Mouse (Mus musculus): ENCODE measurements around the gene Nav2. TPM values are rescaled to one million over a fixed set of nuclear protein-coding genes. Genes with fewer than 3 reads are reported as not detected.
A peak's percentile ranks its signal among the peaks of the same experiment; 100 is the strongest.

The Nav2 gene
- total and polyA plus RNA-seq, 3 experiments = 20.4 to 49.9 (median 34.4) TPM

GRCm38 (mm10) chr7:48876526-48876925 lies 32.0 kb upstream of the Nav2 start:
- H3K9ac ChIP-seq (ENCODE audit: low read depth, low read length) = no peak overlapping the region
- no peaks in the 10 kb centered on the region; the same call in 1 of the 2 replicates for H3K4me1 ChIP-seq (ENCODE audit: control insufficient read depth, insufficient read depth, low read length)
- H3K4me3 ChIP-seq = no peak overlapping the region
- no peaks in the 10 kb centered on the region for H3K27me3 ChIP-seq (ENCODE audit: control insufficient read depth, insufficient read depth, low read length)
- H3K79me2 ChIP-seq (replicated peaks; ENCODE audit: control insufficient read depth, insufficient read depth, low read length) = no peaks in the 10 kb centered on the region
- WGBS = 56% methylated on average over 4 of the region's 4 CpGs
- H3K36me3 ChIP-seq (ENCODE audit: control insufficient read depth, insufficient read depth, low read length) = no peaks in the 10 kb centered on the region
- DNase-seq = peak in 1 of 2 experiments; percentile 27
- H3K27ac ChIP-seq = 0 out of 2 replicates have a peak overlapping the region, but pooled peaks have one; percentile 36
- TF ChIP-seq EP300 (IDR thresholded peaks at IDR 0.05; ENCODE audit: insufficient read depth, low read depth, low read length) (no peak), CTCF (IDR thresholded peaks at IDR 0.05) (peak; percentile 96)
- intact Hi-C loops (cut with DNase I) = loop anchor here (1.0 to 5.0 kb wide), 3 partner anchors 30 to 64 kb away; no protein-coding TSS in a partner anchor

GRCm38 (mm10) chr7:48877786-48878390 lies 30.6 kb upstream of the Nav2 start:
- Histone ChIP-seq H3K4me1 (ENCODE audit: control insufficient read depth, insufficient read depth, low read length) (peaks cover 1% of the 10 kb centered on the region; the same call in 1 of the 2 replicates), H3K9ac (ENCODE audit: low read depth, low read length) (no peak overlapping the region), H3K27me3 (ENCODE audit: control insufficient read depth, insufficient read depth, low read length) (no peaks in the 10 kb centered on the region; the same call in 1 of the 2 replicates), H3K27ac (no peak overlapping the region), H3K79me2 (replicated peaks; ENCODE audit: control insufficient read depth, insufficient read depth, low read length) (no peaks in the 10 kb centered on the region), H3K36me3 (ENCODE audit: control insufficient read depth, insufficient read depth, low read length) (no peaks in the 10 kb centered on the region), H3K4me3 (no peak overlapping the region)
- intact Hi-C loops (cut with DNase I) = loop anchor here (5.0 kb wide), 1 partner anchor 46 kb away; no protein-coding TSS in a partner anchor
- DNase-seq = no peak
- no peak for TF ChIP-seq EP300 (IDR thresholded peaks at IDR 0.05; ENCODE audit: insufficient read depth, low read depth, low read length)
- no peak for TF ChIP-seq POLR2A (IDR thresholded peaks at IDR 0.05; ENCODE audit: insufficient read depth, low read depth, low read length)
- TF ChIP-seq CTCF (IDR thresholded peaks at IDR 0.05) = no peak
- WGBS = 88% methylated on average over 15 of the region's 15 CpGs

GRCm38 (mm10) chr7:48879574-48879973 lies 28.9 kb upstream of the Nav2 start:
- Histone ChIP-seq H3K4me1 (ENCODE audit: control insufficient read depth, insufficient read depth, low read length) (peaks cover 1% of the 10 kb centered on the region; the same call in 1 of the 2 replicates), H3K36me3 (ENCODE audit: control insufficient read depth, insufficient read depth, low read length) (no peaks in the 10 kb centered on the region), H3K27ac (no peak overlapping the region), H3K9ac (ENCODE audit: low read depth, low read length) (no peak overlapping the region), H3K79me2 (replicated peaks; ENCODE audit: control insufficient read depth, insufficient read depth, low read length) (no peaks in the 10 kb centered on the region), H3K4me3 (no peak overlapping the region), H3K27me3 (ENCODE audit: control insufficient read depth, insufficient read depth, low read length) (no peaks in the 10 kb centered on the region; the same call in 1 of the 2 replicates)
- 79% methylated on average over 3 of the region's 3 CpGs for WGBS
- DNase-seq = no peak
- intact Hi-C loops (cut with DNase I) = loop anchor here (5.0 kb wide), 1 partner anchor 47 kb away; no protein-coding TSS in a partner anchor
- no peak for TF ChIP-seq POLR2A (IDR thresholded peaks at IDR 0.05; ENCODE audit: insufficient read depth, low read depth, low read length)
- TF ChIP-seq CTCF (IDR thresholded peaks at IDR 0.05) = no peak
- TF ChIP-seq EP300 (IDR thresholded peaks at IDR 0.05; ENCODE audit: insufficient read depth, low read depth, low read length) = no peak

GRCm38 (mm10) chr7:48880591-48881481 lies 27.7 kb upstream of the Nav2 start:
- peak; percentile 94 to 96 for DNase-seq
- H3K4me1 ChIP-seq (ENCODE audit: control insufficient read depth, insufficient read depth, low read length) = peaks cover 1% of the 10 kb centered on the region; the same call in 1 of the 2 replicates
- peak overlapping the region; percentile 39 for H3K9ac ChIP-seq (ENCODE audit: low read depth, low read length)
- no peaks in the 10 kb centered on the region for H3K36me3 ChIP-seq (ENCODE audit: control insufficient read depth, insufficient read depth, low read length)
- H3K27me3 ChIP-seq (ENCODE audit: control insufficient read depth, insufficient read depth, low read length) = no peaks in the 10 kb centered on the region; the same call in 1 of the 2 replicates
- TF ChIP-seq EP300 (IDR thresholded peaks at IDR 0.05; ENCODE audit: insufficient read depth, low read depth, low read length) (no peak), CTCF (IDR thresholded peaks at IDR 0.05) (no peak), POLR2A (IDR thresholded peaks at IDR 0.05; ENCODE audit: insufficient read depth, low read depth, low read length) (no peak)
- intact Hi-C loops (cut with DNase I) = loop anchor here (5.0 kb wide), 1 partner anchor 129 kb away; no protein-coding TSS in a partner anchor
- H3K79me2 ChIP-seq (replicated peaks; ENCODE audit: control insufficient read depth, insufficient read depth, low read length) = no peaks in the 10 kb centered on the region
- under 1% methylated on average over 77 of the region's 77 CpGs for WGBS
- H3K27ac ChIP-seq = no peak overlapping the region
- peak overlapping the region; percentile 80 for H3K4me3 ChIP-seq

- TF ChIP-seq POLR2A (IDR thresholded peaks at IDR 0.05; ENCODE audit: insufficient read depth, low read depth, low read length) = no peak
- no peak for TF ChIP-seq CTCF (IDR thresholded peaks at IDR 0.05)
- no peak for TF ChIP-seq EP300 (IDR thresholded peaks at IDR 0.05; ENCODE audit: insufficient read depth, low read depth, low read length)
- Histone ChIP-seq H3K36me3 (ENCODE audit: control insufficient read depth, insufficient read depth, low read length) (no peaks in the 10 kb centered on the region), H3K27ac (no peak within 1 kb of the TSS), H3K4me3 (peak within 1 kb of the TSS; percentile 80), H3K27me3 (ENCODE audit: control insufficient read depth, insufficient read depth, low read length) (no peaks in the 10 kb centered on the region; the same call in 1 of the 2 replicates), H3K4me1 (ENCODE audit: control insufficient read depth, insufficient read depth, low read length) (peaks cover 1% of the 10 kb centered on the region; the same call in 1 of the 2 replicates), H3K79me2 (replicated peaks; ENCODE audit: control insufficient read depth, insufficient read depth, low read length) (no peaks in the 10 kb centered on the region), H3K9ac (ENCODE audit: low read depth, low read length) (peak within 1 kb of the TSS; percentile 39)
- peak; percentile 77 to 80 for DNase-seq
- WGBS = under 1% methylated on average over 34 of the region's 41 CpGs
- intact Hi-C loops (cut with DNase I) = loop anchor here (5.0 kb wide), 1 partner anchor 129 kb away; no protein-coding TSS in a partner anchor
Observed at GRCm38 (mm10) chr7:48881486-48881885, 27.0 kb upstream of the Nav2 start, which contains the start of gene E2f8. TSS of gene E2f8 (minus strand) at chr7:48881596.

All from heart, adult 2 months (tissue).